Mouse (Mus musculus) forebrain, embryonic 14.5 days (tissue): ENCODE data around the gene Nxf1. TPM values are rescaled to one million over a fixed set of nuclear protein-coding genes. Genes with fewer than 3 reads are reported as not detected.

Experiments
- ATAC-seq: fragments of 200-750 bp; cut with Nextera tagmentation; 2 replicates; pipeline ENCODE4 v1.8.0; 2017; ENCODE audit warnings: mild to moderate bottlenecking, moderate library complexity
- DNase-seq: peaks from one replicate; pipeline ENCODE4 v3.0.0-alpha.2; 2015; ENCODE audit warnings: low spot score
- H3K27ac ChIP-seq: fragments of 300-500 bp; sonication (generic); 2 replicates; pipeline ENCODE4 v1.5.1; 2014; ENCODE audit warnings: low read depth, mild to moderate bottlenecking, control low read depth, low read length, moderate library complexity
- H3K27me3 ChIP-seq: fragments of 300-500 bp; sonication (generic); replicated peaks from 2 replicates; pipeline ENCODE4 v1.6.1; 2014; ENCODE audit warnings: low read length, control low read depth, mixed read lengths; ENCODE audit not compliant: control insufficient read depth, insufficient read depth
- H3K36me3 ChIP-seq: fragments of 300-500 bp; sonication (generic); 2 replicates; pipeline ENCODE4 v1.6.1; 2014; ENCODE audit warnings: low read length, control low read depth; ENCODE audit not compliant: control insufficient read depth, insufficient read depth
- H3K4me1 ChIP-seq: fragments of 300-500 bp; sonication (generic); 2 replicates; pipeline ENCODE4 v1.6.1; 2014; ENCODE audit warnings: antibody characterized with exemption, low read length, control low read depth; ENCODE audit not compliant: control insufficient read depth, insufficient read depth
- H3K4me2 ChIP-seq: fragments of 300-500 bp; sonication (generic); 2 replicates; pipeline ENCODE4 v1.6.1; 2014; ENCODE audit warnings: mild to moderate bottlenecking, control low read depth, low read length
- H3K4me3 ChIP-seq: fragments of 300-500 bp; sonication (generic); 2 replicates; pipeline ENCODE4 v1.5.1; 2014; ENCODE audit warnings: low read depth, low read length, control low read depth
- H3K9ac ChIP-seq: fragments of 300-500 bp; sonication (generic); 2 replicates; pipeline ENCODE4 v1.6.1; 2014; ENCODE audit warnings: mild to moderate bottlenecking, low read length, control low read depth, moderate library complexity
- H3K9me3 ChIP-seq: fragments of 300-500 bp; sonication (generic); replicated peaks from 2 replicates; pipeline ENCODE4 v1.6.1; 2016; ENCODE audit warnings: low read length, control low read depth, mixed read lengths; ENCODE audit not compliant: control insufficient read depth
- WGBS: fragments of 180-500 bp; shearing (Covaris S2); extraction: QIAGEN DNeasy Blood & Tissue Kit; methylation state at CpG from one replicate; pipeline ENCODE4 v1.1.7; 2014; 5-methylcytosine and 5-hydroxymethylcytosine counted together
- polyA plus RNA-seq: library from polyadenylated mRNA; unstranded; fragments of >200 nt; fragmentation: Nextera tagmentation; extraction: Ambion mirVana; gene quantifications from 2 replicates; pipeline ENCODE4 v1.2.1, GENCODE M21; 2014

The Nxf1 gene
- polyA plus RNA-seq, 1 experiment from 2014 or later, result 162 TPM

DNA sequence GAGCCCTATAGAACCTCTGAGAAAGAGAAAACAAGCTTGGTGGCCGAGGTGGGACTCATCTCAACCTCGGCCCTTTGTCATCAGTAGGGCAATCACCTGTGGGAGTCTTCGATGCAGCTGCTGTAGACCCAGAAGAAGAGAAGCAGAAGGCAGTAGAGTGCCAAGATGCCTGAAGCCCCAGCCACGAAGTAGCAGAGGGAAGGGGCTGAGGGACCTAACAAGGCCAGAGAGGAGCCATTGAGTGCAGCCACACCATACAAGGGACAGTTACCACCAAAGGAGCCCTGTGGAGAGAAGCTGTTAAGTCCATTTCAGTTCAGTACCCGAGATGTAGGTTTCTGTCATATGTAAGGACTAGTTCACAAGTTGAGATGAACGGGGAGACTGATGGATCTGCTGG is 16.5 kb downstream of the Nxf1 start:
- H3K9ac ChIP-seq, result no peak overlapping the region; the same call in 1 of the 2 replicates
- H3K27me3 ChIP-seq, result no peaks in the 10 kb centered on the region
- peaks cover 24% of the 10 kb centered on the region for H3K4me1 ChIP-seq
- H3K36me3 ChIP-seq, result peaks cover 60% of the 10 kb centered on the region
- 63% methylated on average over 6 of the region's 6 CpGs for WGBS
- H3K4me3 ChIP-seq, result peak overlapping the region; percentile 71
- no peak overlapping the region for H3K27ac ChIP-seq
- H3K9me3 ChIP-seq, result no peaks in the 10 kb centered on the region
- DNase-seq (no peak), ATAC-seq (no peak)
- peak overlapping the region; percentile 100 for H3K4me2 ChIP-seq

DNA sequence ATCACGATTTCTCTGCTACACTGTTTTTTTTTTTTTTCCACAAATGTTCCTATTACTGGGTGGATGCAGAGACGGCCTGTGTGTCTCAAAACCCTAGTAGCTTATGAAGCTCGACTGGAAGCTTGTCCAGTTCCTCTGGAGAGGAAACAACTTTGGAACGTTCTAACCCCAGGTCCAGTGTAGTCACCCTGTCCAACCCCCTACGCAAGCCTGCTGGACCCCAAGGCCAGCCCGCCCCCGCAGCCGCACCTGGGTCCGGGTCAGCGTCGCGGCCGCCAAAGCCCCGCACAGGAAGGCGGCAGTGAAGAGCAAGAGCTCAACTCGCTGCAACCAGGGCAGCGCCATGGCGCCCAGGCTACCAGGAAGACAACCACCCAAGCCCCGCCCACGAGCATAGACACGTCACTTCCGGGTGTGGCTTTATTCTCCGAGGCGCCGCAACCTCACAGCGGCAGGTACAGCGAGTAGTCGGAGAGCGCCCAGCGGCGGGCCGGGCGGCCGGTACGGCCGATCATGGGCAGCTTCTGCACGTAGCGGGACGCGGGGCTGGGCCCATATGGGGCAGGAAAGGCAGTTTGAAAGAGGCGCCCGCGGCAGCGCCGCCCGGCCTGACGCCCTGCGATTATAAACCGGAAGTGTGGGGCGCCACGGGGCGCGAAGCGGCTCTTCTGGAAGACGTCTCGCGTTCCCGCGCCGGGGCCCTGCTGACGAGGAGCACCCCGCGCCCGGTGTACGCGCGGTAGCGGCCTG is 17.4 kb downstream of the Nxf1 start, which contains the start of gene Tmem179b:
TSS of gene Tmem179b (minus strand) at position 382 of the 750 bp plus-strand sequence.
- no peaks in the 10 kb centered on the region for H3K9me3 ChIP-seq
- WGBS, result under 1% methylated on average over 67 of the region's 68 CpGs
- H3K4me2 ChIP-seq, result peak within 1 kb of the TSS; percentile 100
- peaks cover 56% of the 10 kb centered on the region for H3K36me3 ChIP-seq
- H3K27ac ChIP-seq, result peak within 1 kb of the TSS; percentile 99
- DNase-seq (peak; percentile 97), ATAC-seq (peak; percentile 96)
- no peaks in the 10 kb centered on the region for H3K27me3 ChIP-seq
- H3K4me1 ChIP-seq, result peaks cover 24% of the 10 kb centered on the region
- H3K4me3 ChIP-seq, result peak within 1 kb of the TSS; percentile 71
- H3K9ac ChIP-seq, result peak within 1 kb of the TSS; percentile 94

GRCm38 (mm10) chr19:8774951-8775421 is 18.1 kb downstream of the Nxf1 start:
- Histone ChIP-seq H3K27ac (peak overlapping the region; percentile 99), H3K9ac (peak overlapping the region; percentile 94), H3K4me1 (peaks cover 24% of the 10 kb centered on the region), H3K4me3 (peak overlapping the region; percentile 71), H3K9me3 (no peaks in the 10 kb centered on the region), H3K4me2 (peak overlapping the region; percentile 100), H3K27me3 (no peaks in the 10 kb centered on the region), H3K36me3 (peaks cover 49% of the 10 kb centered on the region)
- no peak for ATAC-seq
- 6% methylated on average over 20 of the region's 20 CpGs for WGBS
- no peak for DNase-seq

DNA sequence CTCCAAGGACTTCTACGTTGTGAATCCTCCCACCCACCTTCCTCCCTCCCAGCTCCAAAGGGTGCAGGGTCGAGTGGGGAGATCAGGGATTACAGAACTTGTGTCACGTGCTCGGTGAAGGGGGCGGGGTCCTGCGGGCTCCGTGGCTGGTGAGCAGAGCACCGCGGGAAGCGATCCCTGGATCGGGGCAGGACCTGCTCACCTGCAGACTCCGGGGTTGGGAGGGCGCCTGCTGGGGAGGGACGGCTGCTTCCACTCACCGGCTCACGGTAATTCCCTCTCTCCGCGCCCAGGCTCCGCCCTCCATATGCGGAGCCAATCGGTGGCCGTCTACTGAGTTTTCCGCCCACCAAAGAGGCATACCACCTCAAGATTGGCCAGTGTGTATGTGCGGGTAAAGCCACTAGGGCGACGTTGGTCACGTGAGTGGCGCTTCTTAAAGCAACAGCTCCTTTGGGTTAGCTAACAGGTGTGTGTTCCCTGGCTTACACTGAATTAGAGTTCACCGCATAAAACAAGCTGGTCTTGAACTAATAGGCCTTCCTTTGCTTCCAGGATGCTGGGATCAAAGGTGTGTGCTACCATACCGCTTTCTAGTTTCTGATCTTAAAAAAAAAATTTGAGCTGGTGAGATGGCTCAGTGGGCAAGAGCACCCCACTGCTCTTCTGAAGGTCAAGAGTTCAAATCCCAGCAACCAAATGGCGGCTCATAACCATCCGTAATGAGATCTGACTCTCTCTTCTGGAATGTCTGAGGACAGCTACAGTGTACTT is 29.3 kb downstream of the Nxf1 start, which contains the start of gene Taf6l:
TSS of gene Taf6l (minus strand) at position 410 of the 774 bp plus-strand sequence.
- Histone ChIP-seq H3K9ac (peak within 1 kb of the TSS; percentile 71), H3K4me3 (peak within 1 kb of the TSS; percentile 50), H3K27ac (peak within 1 kb of the TSS; percentile 72), H3K36me3 (peaks cover 25% of the 10 kb centered on the region), H3K9me3 (no peaks in the 10 kb centered on the region), H3K4me1 (no peaks in the 10 kb centered on the region), H3K27me3 (no peaks in the 10 kb centered on the region), H3K4me2 (peak within 1 kb of the TSS; percentile 69)
- ATAC-seq (peak; percentile 100), DNase-seq (peak; percentile 98)
- under 1% methylated on average over 32 of the region's 32 CpGs for WGBS

DNA sequence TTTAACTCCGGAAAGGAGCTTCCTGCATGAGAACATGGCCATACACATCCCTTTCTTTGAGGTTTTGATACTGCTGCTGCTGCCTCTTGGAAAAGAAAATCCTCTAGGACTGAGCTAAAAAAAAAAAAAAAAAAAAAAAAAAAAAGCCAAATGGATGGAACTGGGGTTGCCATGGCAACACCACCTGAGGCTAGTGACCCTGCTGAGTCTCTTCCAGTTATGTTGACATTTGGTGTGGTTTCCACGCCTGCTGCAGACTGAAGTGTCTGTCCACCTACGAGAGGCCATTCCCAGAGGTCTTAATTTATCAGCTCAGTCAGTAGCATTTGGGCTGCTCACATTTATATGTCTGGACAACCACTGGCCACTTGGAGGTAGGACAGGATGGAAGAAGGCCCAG is 31.6 kb downstream of the Nxf1 start:
- ATAC-seq (no peak), DNase-seq (peak; percentile 25)
- Histone ChIP-seq H3K4me3 (no peak overlapping the region), H3K4me1 (no peaks in the 10 kb centered on the region), H3K27ac (no peak overlapping the region), H3K9ac (no peak overlapping the region), H3K9me3 (no peaks in the 10 kb centered on the region), H3K27me3 (no peaks in the 10 kb centered on the region), H3K36me3 (peaks cover 15% of the 10 kb centered on the region), H3K4me2 (no peak overlapping the region)
- WGBS, result 19% methylated on average over 3 of the region's 3 CpGs

GRCm38 (mm10) chr19:8789171-8789570 is 32.3 kb downstream of the Nxf1 start:
- DNase-seq, result no peak
- ATAC-seq, result no peak

DNA sequence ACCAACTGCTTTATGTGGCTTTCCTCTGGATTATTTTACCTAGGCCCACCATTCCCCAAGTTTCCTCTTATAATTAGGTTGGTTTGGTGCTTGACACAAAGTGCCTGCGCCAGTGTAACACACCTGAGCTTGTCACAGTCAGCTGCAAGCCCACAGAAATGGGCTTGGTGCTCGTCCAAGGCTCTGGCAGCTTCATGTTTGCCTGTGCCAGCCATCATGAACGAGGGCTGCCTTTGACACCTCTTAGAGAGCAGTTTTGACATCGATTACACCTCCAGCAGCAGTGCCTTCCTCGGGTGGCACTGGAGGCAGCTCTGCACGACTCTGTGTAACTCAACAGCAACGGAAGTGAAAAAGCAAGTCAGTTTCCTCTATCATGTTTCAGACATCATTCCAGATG is 33.3 kb downstream of the Nxf1 start:
- Histone ChIP-seq H3K4me3 (no peak overlapping the region), H3K9me3 (no peaks in the 10 kb centered on the region), H3K4me2 (no peak overlapping the region), H3K9ac (no peak overlapping the region), H3K36me3 (peaks cover 27% of the 10 kb centered on the region), H3K27ac (no peak overlapping the region), H3K4me1 (no peaks in the 10 kb centered on the region), H3K27me3 (no peaks in the 10 kb centered on the region)
- ATAC-seq (no peak), DNase-seq (no peak)
- WGBS, result 72% methylated on average over 7 of the region's 7 CpGs

More at GRCm38 (mm10) chr19:8789171-8789570, 32.3 kb downstream of the Nxf1 start:
- H3K9ac ChIP-seq, result no peak overlapping the region
- 37% methylated on average over 1 of the region's 1 CpGs for WGBS
- H3K4me3 ChIP-seq, result no peak overlapping the region
- no peaks in the 10 kb centered on the region for H3K9me3 ChIP-seq
- H3K4me2 ChIP-seq, result no peak overlapping the region
- peaks cover 19% of the 10 kb centered on the region for H3K36me3 ChIP-seq
- peak overlapping the region; percentile 33; the same call in 1 of the 2 replicates for H3K27ac ChIP-seq
- H3K4me1 ChIP-seq, result no peaks in the 10 kb centered on the region
- H3K27me3 ChIP-seq, result no peaks in the 10 kb centered on the region

GRCm38 (mm10) chr19:8798264-8798946 is 41.5 kb downstream of the Nxf1 start, which contains the start of gene Polr2g:
Gene Polr2g, minus strand, starts transcription at chr19:8798577.
- Histone ChIP-seq H3K4me1 (peaks cover 13% of the 10 kb centered on the region), H3K27me3 (no peaks in the 10 kb centered on the region), H3K27ac (0 out of 2 replicates have a peak within 1 kb of the TSS, but pooled peaks have one; percentile 14), H3K4me3 (peak within 1 kb of the TSS; percentile 68), H3K4me2 (peak within 1 kb of the TSS; percentile 75), H3K9ac (peak within 1 kb of the TSS; percentile 78), H3K9me3 (no peaks in the 10 kb centered on the region), H3K36me3 (peaks cover 18% of the 10 kb centered on the region)
- peak; percentile 95 for DNase-seq
- ATAC-seq, result peak; percentile 75
- WGBS, result 2% methylated on average over 25 of the region's 25 CpGs
